Mouse (Mus musculus) left cerebral cortex, adult 11 months (tissue): ENCODE measurements at regions not wholly inside any gene's neighbourhood (a gene's known extent, or its start where the extent isn't known, plus 50 kb on each side); places are given as distances from the start of the nearest gene placed in this dataset.

Experiments used
- DNase-seq: peaks from one replicate; pipeline ENCODE4 v3.0.0; 2022; ENCODE audit warnings: low spot score

DNA sequence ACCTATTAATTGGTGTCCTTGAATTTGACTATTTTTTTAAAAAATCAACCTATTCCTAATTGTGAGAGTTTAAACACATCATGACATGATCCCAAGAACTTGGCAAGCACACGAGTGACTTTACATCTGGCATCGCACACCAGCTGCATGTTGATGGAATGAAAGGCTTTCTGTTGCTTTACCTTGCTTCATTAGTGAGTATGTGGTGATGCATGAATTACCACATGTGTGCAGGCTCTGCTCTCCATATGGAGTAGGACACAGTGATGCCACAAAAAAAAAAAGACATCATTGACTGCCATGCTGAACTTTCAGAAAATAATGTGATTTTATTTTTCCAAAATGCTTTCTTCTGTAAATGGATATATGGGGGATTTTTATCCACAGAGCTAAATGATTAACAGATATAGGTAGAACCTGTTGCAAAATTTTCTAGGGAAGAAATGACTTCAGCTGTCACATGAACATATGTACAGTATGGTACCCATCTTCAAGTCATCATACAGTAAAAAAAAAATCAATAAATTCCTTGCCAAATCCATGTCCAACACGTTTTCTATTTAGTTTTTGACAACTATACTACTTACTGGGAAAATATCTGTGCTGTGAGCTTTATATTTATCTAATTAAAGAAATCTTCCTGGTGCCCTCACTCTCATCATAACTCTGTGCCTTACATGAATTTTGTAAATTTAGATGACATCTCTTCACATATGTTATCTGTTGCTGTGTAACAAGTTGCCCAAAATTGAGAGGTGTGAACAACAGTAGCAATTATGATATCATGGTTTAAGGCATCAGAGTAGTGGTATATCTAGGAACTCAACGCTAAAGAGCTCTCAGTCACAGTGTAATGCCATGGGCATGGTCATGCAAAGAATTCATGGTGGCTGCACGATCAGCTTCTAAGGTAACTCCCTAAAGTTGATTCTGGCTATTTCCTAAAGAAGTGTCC is 84.0 kb upstream of the Arrdc3 start:
- DNase-seq, result no peak

DNA sequence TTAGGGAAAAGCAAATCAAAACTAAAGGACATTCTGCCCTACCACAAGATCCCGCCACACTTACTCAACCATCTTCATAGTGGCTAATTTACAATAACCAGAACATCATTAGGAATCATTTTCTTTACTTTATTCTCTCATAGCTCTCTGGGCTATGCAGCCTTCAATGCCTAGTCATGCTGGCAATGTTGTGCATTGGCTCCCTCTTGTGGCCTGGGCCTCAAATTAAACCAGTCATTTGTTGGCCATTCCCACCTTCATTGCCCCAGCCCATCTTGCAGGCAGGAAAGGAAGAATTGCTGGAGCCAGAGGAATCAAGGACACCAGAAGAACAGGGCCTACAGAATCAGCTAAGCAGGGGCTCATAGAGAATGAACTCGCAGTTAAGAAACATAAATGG is 77.0 kb upstream of the Arrdc3 start:
- DNase-seq, result no peak

DNA sequence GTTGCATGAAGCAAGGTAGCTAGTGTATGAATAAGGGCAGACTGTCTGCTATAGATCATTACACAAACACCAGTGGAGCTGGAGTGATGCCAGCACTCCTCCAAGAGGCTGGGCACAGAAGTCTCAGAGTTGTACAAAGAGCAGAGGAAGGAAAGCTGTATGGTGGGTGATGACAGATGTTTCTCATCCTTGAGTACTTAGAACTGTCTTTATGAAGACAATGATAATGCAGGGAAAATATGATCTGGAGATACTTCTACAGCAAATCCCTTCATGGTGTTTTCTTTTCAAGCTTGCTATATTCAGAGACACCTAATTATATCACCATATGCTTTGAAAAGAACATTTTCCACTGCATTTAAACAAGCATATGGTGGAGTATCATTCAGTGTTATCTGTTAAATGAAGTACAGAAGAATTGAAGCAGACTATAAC is 56.1 kb upstream of the Arrdc3 start:
- peak; percentile 38 for DNase-seq
